Mouse (Mus musculus) liver, postnatal 0 days (tissue): ENCODE measurements at regions not wholly inside any gene's neighbourhood (a gene's known extent, or its start where the extent isn't known, plus 50 kb on each side); places are given as distances from the start of the nearest gene placed in this dataset.

Experiments used
- CTCF ChIP-seq: sonication (generic); IDR thresholded peaks from 2 replicates; pipeline ENCODE4 v1.5.1; 2016; ENCODE audit warnings: antibody characterized with exemption, low read depth
- EP300 ChIP-seq: IDR thresholded peaks from 2 replicates; pipeline ENCODE4 v1.6.1; 2016; ENCODE audit warnings: antibody characterized with exemption, low read depth, mild to moderate bottlenecking

GRCm38 (mm10) chr8:8258855-8259254 is 402.2 kb downstream of the Efnb2 start:
- no peak for TF ChIP-seq CTCF
- no peak for TF ChIP-seq EP300
